Mouse (Mus musculus) left cerebral cortex, postnatal 4 days (tissue): ENCODE measurements around the gene Cfap77. TPM values are rescaled to one million over a fixed set of nuclear protein-coding genes. Genes with fewer than 3 reads are reported as not detected.

Experiments used
- DNase-seq: peaks from one replicate; pipeline ENCODE4 v3.0.0-alpha.2; 2022
- intact Hi-C: fragments of 180-260 bp; cut with DNase I; formaldehyde crosslinking; loops from one replicate; pipeline ENCODE4 v1.15.1; 2025
- total RNA-seq, 2 experiments: library from RNA; stranded (reverse); gene quantifications; 2 replicates each; pipeline ENCODE4 v1.2.3; 2021

The Cfap77 gene
- total RNA-seq, 2 experiments from 2014 or later, result 1.0 to 1.5 TPM

DNA sequence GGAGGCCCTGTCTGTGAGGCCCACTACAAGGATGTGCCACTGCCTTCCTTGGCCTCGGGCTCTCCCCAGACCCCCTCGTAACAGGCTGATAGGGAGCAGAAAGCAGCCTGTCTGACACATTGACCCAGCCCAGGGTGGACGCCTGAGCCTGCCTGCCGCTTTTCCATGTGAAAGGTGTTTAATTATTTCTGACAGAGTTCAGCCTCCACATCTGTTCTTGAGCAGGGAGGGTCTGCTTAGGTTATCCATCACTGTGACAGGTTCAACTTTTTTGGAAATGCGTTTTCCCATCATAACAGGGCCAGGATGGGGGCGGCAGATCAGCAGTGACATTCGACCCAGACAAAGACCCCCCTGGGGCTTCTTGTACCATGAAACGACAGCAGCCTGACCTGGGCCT is 101.9 kb downstream of the Cfap77 start:
- intact Hi-C loops, result no loop called here
- no peak for DNase-seq

DNA sequence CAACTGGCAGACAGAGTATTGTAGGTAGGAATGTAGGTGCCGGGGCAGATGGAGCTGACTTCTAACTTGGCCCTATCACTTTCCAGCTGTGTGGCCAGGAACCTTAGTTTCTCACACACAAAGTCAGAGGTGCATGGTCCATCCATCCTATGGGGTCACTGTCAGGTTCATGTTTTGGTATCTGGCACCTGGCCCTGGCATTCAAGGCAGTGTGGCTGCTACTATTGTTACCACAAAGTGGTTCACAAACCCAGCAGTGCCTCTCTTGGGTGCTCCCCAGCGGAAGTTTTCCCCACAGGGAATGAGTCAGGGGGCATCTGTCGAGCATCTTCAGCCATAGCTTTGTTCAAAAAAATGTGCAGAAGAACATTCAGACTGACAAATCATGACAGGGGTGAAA is 108.6 kb downstream of the Cfap77 start:
- intact Hi-C loops, result no loop called here
- DNase-seq, result no peak

DNA sequence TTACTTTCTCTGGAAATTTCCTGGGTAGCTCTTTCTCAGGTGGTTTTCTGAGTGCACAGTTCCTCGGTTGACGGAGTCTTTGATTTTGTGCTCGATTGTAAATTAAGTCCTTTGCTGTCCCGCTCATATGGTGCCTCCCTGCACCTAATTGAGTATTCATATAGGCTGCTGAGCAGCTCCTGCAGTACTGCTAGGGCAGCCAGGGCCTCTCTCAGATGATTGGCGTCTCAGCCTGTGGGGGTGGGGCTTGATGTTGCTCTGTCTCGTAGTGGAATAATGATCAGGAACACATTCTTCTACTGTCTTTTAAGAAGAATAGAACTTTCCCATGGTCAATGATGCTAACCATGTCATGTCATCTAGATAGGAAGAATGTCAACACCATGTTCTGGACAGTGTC is 109.5 kb downstream of the Cfap77 start:
- no peak for DNase-seq
- intact Hi-C loops, result no loop called here

DNA sequence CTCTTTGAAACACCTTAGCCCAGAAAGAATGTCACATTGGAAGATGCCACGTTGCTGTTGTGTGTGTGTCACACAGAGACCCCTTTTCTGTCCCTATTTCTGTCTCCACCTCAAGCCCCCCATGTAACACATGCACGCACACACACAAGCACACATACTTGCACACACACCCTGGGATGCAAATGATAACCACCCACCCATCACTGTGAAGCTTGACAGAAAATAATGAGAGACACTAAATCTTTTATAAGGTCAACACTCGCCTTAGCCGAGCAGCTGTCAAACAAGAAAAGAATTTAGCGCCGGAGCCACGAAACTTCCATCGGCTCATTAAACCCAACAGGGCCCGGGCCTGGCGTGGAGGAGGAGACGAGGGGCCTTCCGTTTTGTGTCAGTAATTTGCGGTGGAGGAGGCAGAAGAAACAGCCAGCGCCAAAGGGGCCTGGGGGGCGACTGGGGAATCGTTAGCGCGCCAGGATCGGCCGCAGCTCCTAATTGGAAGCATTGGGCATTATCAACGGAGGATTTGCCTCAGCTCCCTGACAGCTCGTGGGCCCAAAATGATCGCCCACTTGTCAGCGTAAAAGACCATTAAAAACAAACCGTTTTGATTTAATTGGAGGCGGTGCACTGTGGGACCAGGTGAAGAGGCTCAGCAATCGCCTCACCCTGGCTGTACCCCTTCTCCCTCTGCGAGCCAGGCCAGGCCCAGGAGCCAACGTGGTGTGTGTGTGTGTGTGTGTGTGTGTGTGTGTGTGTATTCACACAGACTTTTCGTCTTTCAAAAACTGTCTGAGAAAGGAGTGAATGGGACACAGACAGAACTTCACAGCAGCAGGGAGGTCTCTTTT is 111.0 kb downstream of the Cfap77 start:
- no peak for DNase-seq
- intact Hi-C loops, result no loop called here

DNA sequence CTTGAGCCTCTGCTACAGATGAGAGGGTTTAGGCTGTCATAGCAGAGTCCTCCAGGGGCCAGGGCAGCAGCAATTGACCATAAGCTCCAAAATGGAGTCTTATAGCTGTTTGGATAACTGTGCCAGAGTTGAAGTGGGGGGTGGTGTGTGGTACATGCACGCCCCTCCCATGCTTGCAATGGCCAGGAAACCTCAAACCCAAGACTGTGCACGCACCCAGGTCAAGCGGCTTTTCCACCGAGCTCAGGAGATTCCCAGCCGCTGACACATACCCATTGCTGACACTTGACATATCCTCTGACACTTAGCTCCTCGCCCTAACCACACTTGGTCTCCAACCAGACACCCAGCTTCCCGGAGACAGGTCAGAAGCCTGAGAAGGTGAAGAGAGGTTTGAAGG is 115.9 kb downstream of the Cfap77 start:
- intact Hi-C loops, result no loop called here
- no peak for DNase-seq

DNA sequence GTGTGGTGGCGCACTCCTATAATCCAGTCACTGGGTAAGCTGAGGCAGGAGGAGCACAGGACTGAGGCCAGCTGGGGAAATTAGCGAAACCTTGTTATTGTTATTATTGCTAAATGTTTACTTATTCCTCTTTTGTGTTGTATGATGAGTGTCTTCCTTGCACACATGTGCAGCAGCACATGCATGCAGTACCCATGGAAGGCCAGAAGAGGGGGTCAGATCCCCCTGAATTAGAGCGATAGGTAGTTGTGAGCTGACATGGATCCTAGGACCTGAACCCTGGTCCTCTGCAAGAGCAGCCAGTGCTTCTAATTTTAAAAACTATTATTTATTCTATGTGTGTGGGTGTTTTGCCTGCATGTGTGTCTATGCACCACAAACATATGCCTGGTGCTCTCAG is 124.3 kb downstream of the Cfap77 start:
- intact Hi-C loops, result no loop called here

DNA sequence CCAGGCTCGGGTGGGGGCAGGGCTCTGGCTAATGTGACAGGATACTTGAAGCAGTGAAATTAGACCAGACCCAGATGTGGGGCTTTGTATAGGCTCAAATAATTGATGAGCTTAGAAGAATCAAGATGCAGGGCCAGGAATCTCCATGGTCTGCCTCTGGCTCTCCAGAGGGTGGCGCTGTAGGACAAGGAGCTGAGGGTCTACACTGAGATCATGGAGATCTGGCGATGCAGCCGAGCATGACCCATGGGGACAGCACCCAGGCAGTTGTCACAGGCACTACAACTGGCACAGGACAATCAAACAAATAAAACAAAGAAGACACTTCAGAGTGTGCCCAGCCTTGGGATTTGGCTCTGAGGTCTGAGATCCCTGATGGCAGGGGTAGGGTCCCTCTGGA is 131.0 kb downstream of the Cfap77 start:
- intact Hi-C loops, result loop anchor here (1.0 kb wide), 1 partner anchor 129 kb away; no protein-coding TSS in a partner anchor
- DNase-seq, result peak; percentile 90

More for the DNA sequence above, 124.3 kb downstream of the Cfap77 start:
- DNase-seq, result no peak

DNA sequence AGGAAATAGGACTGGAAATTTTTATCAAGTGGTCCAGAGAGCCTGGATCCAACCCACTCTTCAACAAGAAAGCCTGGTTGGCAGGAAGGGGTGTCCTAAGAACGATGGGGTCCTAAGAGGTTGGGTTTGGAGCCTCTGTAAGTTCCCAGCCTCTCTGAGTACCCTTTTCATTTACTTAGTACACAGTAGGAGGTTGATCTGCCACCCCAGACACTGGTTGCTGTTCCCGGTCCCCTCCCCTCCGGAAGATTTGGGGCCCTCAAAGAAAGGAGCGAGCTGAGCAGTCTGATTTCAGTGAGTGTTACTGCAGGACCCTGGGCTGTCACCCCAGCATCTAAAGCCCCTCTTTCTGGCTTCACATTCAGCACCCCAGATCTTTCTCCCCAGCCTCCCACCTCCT is 135.9 kb downstream of the Cfap77 start:
- DNase-seq, result no peak
- intact Hi-C loops, result loop anchor here (10.0 kb wide), 1 partner anchor 164 kb away; no protein-coding TSS in a partner anchor

DNA sequence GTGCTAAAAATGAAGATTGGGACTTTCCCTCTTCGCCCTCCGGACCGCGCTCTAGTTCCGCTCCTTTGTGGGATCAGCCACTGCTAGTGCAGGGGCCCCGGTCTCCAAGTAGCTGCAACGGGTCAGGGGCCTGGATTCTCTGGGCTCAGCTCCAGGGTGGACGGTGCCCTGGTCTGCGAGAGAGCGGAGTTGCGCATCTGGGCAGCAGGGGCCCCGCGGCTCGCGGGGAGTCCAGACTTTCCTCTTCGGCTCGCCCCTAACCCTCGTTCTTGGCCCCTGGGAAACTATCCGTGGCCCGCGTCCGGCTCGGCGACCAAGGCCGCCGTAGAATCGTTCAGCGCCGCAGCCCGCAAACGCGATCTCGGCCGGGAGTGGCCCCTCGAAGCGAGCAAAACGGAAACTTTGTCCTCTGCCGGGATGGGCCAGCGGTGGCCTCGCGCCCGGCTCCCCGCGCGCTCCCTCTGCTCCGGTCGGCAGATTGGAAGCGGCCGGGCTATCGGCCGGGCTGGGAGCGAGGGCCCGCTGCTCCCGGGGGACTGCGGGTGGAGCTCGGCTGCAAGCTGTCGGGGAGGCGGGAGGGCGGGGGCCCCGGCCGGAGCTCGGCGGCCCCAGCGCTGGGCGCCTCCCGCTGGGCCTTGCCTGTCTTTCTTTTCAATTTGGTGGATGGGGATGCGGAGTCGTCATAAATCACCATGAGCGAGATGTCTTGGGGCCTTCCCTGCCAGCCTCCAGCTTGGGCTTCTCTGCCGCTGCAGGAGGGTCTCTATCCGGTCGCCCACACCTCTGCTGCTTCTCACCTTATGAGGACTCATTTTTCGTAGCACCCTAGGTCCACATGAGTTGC is 137.1 kb downstream of the Cfap77 start:
- intact Hi-C loops, result loop anchor here (10.0 kb wide), 1 partner anchor 163 kb away; no protein-coding TSS in a partner anchor
- DNase-seq, result peak; percentile 89

DNA sequence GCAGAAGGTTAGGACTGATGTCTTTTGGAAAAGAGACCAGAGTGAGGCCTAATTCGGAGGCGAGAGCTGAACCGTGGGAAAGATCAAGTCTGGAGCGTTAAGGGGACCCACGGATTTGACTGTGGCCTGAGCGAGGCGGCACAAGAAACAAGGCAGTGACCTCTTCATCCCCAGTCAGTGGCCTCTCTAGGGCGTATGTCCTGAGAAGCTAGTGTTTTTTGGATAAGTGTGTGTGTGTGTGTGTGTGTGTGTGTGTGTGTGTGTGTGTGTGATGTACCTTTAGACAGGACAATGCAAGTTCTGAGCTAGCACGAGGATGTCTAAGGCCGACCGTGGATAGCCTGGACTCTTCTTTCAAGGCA is 137.7 kb downstream of the Cfap77 start:
- DNase-seq, result no peak
- intact Hi-C loops, result loop anchor here (10.0 kb wide), 1 partner anchor 162 kb away; no protein-coding TSS in a partner anchor

DNA sequence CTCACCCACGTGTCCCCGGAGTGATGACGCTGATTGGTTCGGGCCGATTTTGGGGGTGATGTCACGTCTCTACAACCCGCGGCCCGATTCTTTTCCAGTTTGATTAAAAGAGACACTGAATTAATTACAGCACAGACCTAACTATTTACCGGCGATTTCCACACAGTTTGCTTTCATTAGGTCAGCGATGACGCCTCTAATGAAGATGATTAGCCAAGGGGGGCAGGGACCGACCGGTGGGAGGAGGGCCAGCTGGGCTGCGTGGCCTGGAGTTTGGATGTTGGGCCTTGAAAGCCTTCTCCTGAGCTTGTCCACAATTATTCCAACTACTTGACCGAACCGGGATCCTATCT is 138.4 kb downstream of the Cfap77 start, which contains the start of gene Barhl1:
TSS of gene Barhl1 (minus strand) at position 156 of the 353 bp plus-strand sequence.
- intact Hi-C loops, result loop anchor here (10.0 kb wide), 1 partner anchor 162 kb away; no protein-coding TSS in a partner anchor
- peak; percentile 81 for DNase-seq

DNA sequence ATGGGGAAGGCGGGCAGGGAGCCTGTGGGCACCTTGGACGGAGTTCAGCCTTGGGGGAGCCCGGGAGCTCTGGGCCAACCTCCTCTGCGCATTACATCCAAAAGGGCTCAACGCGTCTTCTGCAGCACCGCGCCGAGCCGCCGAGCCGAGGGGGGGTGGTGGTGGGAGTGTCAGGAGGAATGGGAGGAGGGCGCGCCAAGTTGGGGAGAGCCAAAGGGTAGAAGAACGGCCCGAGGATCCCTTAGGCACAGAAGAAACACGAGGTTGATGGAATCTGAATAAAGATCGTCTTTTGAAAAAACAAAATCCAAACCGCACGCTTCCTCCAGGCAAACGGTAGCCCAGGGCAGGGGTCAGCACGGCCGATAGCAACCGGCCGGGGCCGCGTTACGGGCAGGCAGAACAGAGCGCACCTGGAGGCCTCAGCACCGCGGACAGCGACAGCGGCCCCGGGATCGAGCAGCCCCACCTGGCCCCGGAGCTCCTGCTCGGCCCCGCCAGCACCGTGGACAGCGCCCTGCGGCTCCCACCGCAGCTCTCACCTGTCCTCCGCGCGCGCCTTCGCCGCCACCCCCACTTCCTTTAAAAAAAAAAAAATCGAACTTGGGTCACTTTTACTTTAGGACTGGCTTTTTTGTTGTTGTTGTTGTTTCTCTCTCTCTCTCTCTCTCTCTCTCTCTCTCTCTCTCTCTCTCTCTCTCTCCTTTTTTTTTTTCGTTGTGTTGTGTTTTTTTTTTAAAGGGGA is 138.9 kb downstream of the Cfap77 start:
- peak; percentile 87 for DNase-seq
- intact Hi-C loops, result loop anchor here (10.0 kb wide), 1 partner anchor 161 kb away; no protein-coding TSS in a partner anchor

DNA sequence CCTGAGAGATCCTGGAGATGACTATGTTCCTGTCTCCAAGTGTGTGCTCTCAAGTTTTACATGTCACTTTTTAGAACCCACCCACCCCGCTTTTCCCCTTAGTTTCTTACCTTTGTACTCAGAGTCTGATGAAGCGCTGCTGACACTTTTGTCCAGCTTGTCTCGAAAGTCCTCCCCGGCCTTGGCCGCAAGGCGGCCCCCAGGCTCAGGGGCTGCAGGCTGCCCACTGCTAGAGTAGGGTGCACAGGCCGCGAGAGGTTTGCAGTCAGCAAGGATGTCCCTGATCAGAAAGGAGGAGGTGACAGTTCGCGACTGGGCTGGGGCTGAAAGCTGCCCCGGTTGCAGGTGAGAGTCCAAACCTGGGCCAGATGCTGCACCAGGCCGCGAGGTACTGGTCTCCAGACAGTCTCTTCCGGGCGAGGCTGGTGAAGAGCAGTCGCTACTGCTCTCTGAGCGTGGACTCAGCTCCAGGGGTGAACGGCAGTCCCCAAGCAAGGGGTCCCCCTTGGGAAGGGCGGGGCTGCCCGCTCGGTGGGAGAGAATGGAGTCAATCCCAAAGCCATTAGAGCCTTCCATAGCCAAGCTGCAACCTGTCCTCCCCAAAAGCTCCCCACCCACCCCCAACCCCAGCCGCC is 139.6 kb downstream of the Cfap77 start:
- intact Hi-C loops, result loop anchor here (10.0 kb wide), 1 partner anchor 160 kb away; no protein-coding TSS in a partner anchor
- DNase-seq, result no peak

DNA sequence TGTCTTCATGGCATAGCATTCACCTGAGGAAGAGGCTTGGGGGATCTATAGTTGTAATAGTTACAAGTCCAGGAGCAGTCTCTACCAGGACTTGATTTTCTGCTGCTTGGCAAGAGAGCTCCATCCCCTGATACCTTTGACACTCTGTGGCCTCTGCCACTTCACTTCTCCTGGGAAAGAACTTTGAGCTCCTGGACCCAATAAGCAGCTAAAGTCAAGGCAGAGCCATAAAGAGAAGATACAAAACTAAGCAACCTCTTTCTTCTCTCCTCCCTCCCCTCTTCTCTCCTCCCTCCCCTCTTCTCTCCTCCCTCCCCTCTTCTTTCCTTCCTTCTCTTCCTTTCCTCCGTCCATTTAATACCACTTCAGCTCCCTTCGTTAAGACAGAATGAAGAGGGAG is 140.7 kb downstream of the Cfap77 start:
- DNase-seq, result no peak
- intact Hi-C loops, result loop anchor here (10.0 kb wide), 1 partner anchor 159 kb away; no protein-coding TSS in a partner anchor

DNA sequence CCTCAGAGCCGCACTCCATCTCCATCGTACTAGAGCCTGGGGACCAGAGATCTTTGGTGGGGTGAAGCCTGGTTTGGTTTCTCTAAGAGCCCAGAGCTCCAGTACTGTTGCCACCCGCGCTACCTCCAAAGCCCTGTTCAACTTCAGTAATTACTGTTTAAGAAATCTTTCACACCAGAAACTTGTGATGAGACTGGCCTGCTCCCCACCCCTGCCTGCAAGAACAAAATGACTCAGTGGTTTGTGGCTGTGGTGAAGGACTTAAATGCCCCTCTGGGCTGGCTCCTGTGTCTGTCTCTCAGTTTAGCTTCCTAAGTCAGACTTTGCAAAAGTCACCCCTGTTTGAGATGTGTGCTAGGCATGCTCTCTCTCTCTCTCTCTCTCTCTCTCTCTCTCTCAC is 141.9 kb downstream of the Cfap77 start:
- DNase-seq, result no peak
- intact Hi-C loops, result loop anchor here (10.0 kb wide), 1 partner anchor 158 kb away; no protein-coding TSS in a partner anchor

DNA sequence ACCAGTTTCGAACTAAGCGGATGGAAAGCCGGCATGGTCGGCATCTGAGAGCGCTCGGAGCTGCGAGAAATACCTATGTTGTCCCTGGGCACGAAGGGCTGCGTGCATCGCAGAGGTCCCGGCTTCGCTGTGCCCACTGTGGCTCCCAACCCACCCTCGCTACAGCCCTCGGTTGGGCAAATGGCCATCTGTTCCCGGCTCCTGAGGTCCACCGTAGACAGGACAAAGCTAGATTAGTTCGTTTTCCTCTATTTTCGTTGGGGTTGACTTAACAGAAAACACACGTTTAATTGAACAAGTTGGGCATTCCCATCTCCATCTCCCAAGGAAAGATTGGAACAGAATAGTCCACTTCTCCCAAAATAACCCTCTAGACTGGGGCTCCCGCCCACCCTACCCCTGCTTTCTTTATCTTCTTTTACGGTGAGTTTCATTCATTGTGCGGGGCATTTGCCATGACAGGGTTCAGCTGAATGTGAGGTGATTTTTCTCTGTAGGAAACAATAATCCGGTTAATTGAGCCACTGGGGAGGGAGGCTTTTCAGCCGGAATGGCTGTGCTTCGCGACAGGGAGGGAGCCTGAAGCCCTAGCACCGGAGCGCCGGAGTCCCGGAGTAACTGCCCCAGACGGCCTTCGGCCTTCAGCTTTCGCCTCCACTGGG is 142.7 kb downstream of the Cfap77 start:
- no peak for DNase-seq
- intact Hi-C loops, result loop anchor here (10.0 kb wide), 1 partner anchor 157 kb away; no protein-coding TSS in a partner anchor

DNA sequence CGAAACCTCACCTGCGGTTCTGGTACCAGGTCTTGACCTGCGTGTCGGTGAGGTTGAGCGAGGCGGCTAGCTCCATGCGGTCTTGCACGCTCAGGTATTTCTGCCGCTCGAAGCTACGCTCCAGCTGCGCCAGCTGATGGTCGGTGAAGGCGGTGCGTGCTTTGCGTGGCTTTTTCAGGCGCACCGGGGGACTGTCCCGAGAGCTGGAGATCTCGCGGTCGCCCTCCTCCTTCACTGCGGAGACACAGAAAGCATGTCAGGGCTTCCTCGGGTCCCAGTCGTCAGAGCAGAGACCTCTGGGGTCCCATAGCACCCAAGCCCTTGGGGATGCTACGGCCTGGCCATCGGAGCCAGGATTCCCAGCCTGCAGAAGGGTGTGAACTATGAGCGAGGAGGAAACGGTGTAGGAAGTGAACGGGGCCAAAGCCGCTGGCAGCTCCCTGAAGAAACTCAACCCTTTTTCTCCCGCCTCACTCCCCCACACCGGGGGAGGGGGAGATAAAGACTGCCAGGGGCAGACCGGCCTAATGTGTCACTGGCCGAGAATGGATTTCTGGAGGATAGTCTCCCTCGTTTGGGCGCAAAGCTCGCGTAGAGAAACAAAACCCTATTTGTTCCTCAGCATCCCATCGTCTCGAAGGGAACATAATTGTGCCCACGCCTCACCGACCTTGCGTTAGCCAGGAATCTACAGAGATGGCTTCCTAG is 143.4 kb downstream of the Cfap77 start:
- DNase-seq, result peak; percentile 54
- intact Hi-C loops, result loop anchor here (10.0 kb wide), 1 partner anchor 157 kb away; no protein-coding TSS in a partner anchor

DNA sequence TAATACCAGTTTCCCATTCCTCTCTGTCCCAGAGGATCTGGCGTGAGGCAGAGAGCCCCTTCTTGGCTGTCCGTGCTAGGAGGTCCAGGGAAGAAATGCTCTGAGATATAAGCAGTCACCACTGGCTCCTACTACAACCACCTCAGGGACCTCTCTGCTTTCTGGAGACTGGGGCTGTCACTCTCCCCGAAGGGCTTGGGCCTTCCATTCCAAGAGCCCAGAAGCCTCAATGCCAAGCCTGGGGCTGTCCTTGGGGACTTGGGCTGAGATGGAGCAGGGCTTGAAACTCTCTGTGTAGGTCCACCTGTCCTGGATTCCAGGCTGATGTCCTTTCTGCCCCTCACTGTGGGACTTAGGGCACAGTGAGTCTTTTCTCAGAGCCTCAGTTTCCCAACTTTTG is 144.0 kb downstream of the Cfap77 start:
- intact Hi-C loops, result loop anchor here (10.0 kb wide), 1 partner anchor 156 kb away; no protein-coding TSS in a partner anchor
- no peak for DNase-seq
